Comparison of ENCODE assay signal across 18 mouse cellular contexts in the genomic region with DNA sequence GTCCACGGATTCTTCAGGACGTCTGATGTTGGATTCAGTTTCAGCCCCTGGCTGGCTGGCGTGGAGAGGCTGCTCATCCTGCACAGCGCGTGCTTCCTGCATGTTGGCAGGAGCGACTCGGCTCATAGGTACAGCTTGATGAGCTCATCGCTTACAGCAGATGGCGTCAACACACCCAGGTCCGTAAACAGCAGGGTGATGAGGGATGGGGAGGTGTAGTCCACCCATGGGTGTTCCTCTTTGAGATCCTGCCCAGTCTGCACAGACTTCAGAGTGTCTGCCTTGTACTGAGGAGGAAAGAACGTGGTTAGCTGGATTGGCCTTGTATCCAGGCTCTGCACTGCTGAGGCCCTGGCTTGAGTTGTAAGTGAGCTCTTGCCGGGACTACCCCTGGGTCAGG. TPM values are rescaled to one million over a fixed set of nuclear protein-coding genes. Genes with fewer than 3 reads are reported as not detected.
DNase-seq lines count a peak whose midpoint lies in the region; ATAC-seq and TF ChIP-seq lines count a peak whose summit lies in the region.
"Had no signal": no experiment of that assay in that cellular context is flagged by ENCODE, and none has a peak within 500 bp of the region (broad histone marks: within the 10 kb centered on the region; RNA-seq: fewer than 3 reads in every experiment).

No protein-coding gene starts in this region.

- WGBS in intestine, postnatal 0 days = 75% methylated on average over 12 of the region's 12 CpGs
- 83% methylated on average over 12 of the region's 12 CpGs for WGBS in intestine, embryonic 15.5 days

- peak overlapping the region; percentile 9; the same call in 1 of the 2 replicates for H3K27ac ChIP-seq in intestine, postnatal 0 days (ENCODE audit: low read depth, low read length)
- H3K27ac ChIP-seq in intestine, embryonic 15.5 days = no peak overlapping the region
- H3K27ac ChIP-seq: embryonic facial prominence, embryonic 12.5 days; neural tube, embryonic 12.5 days had no signal

- no peaks in the 10 kb centered on the region for H3K4me1 ChIP-seq in intestine, postnatal 0 days (replicated peaks; ENCODE audit: control insufficient read depth, insufficient read depth, low read length)
- H3K4me1 ChIP-seq in intestine, embryonic 15.5 days (replicated peaks) = no peaks in the 10 kb centered on the region
- H3K4me1 ChIP-seq: embryonic facial prominence, embryonic 12.5 days; neural tube, embryonic 12.5 days had no signal

- peaks cover 96% of the 10 kb centered on the region for H3K36me3 ChIP-seq in intestine, postnatal 0 days (ENCODE audit: control insufficient read depth, insufficient read depth)
- peaks cover 66% of the 10 kb centered on the region for H3K36me3 ChIP-seq in intestine, embryonic 15.5 days

- no peaks in the 10 kb centered on the region for H3K27me3 ChIP-seq in intestine, postnatal 0 days (replicated peaks; ENCODE audit: control insufficient read depth, insufficient read depth, low read length)
- H3K27me3 ChIP-seq in intestine, embryonic 15.5 days (replicated peaks) = no peaks in the 10 kb centered on the region
- H3K27me3 ChIP-seq: embryonic facial prominence, embryonic 12.5 days; neural tube, embryonic 12.5 days had no signal

- no peaks in the 10 kb centered on the region for H3K9me3 ChIP-seq in intestine, postnatal 0 days (ENCODE audit: control insufficient read depth)
- no peaks in the 10 kb centered on the region for H3K9me3 ChIP-seq in intestine, embryonic 15.5 days
- H3K9me3 ChIP-seq: embryonic facial prominence, embryonic 12.5 days; neural tube, embryonic 12.5 days had no signal

- peak; percentile 74 for DNase-seq in cerebellum, postnatal 36 days
- peak; percentile 31 to 35 for DNase-seq in layer of hippocampus, postnatal 25 days (ENCODE audit: extremely low spot score in 1 of 2, low spot score in 1 of 2)
- DNase-seq in right cerebral cortex, postnatal 36 days (ENCODE audit: low spot score in 2 of 2) = peak; percentile 67 to 72
- DNase-seq in heart, postnatal 4 days = no peak
- DNase-seq in gastrocnemius, adult 8-10 months (ENCODE audit: low spot score in 2 of 2) = no peak
- no peak for DNase-seq in natural killer cell, adult 2 months (ENCODE audit: low spot score in 2 of 2)
- DNase-seq: heart, postnatal 14 days; kidney, postnatal 25 days; liver had no signal

- ATAC-seq in intestine, postnatal 0 days = 0 out of 2 replicates have a peak, but pooled peaks have one; percentile 22
- ATAC-seq in intestine, embryonic 15.5 days = no peak
- ATAC-seq: forebrain, embryonic 14.5 days; inflammation-experienced regulatory T-cells, adult 6 months; lung, postnatal 0 days had no signal

- TF ChIP-seq CTCF in intestine, postnatal 0 days (IDR thresholded peaks at IDR 0.05; ENCODE audit: low read depth) = no peak

- H3K4me3 ChIP-seq in intestine, postnatal 0 days (ENCODE audit: low read depth, low read length) = no peak overlapping the region
- H3K4me3 ChIP-seq in intestine, embryonic 15.5 days (replicated peaks) = no peak overlapping the region
- H3K4me3 ChIP-seq: embryonic facial prominence, embryonic 12.5 days; neural tube, embryonic 12.5 days had no signal

- H3K4me2 ChIP-seq in intestine, postnatal 0 days (replicated peaks; ENCODE audit: low read depth) = no peak overlapping the region
- H3K4me2 ChIP-seq in intestine, embryonic 15.5 days (replicated peaks) = no peak overlapping the region
- H3K4me2 ChIP-seq: embryonic facial prominence, embryonic 12.5 days; midbrain, embryonic 11.5 days; neural tube, embryonic 12.5 days had no signal

- no peak overlapping the region for H3K9ac ChIP-seq in intestine, postnatal 0 days (ENCODE audit: low read depth, low read length)
- H3K9ac ChIP-seq in intestine, embryonic 15.5 days = no peak overlapping the region
- H3K9ac ChIP-seq: embryonic facial prominence, embryonic 12.5 days; neural tube, embryonic 12.5 days had no signal

RNA-seq across cellular contexts. Expression of a gene that starts 7.9 kb away (rescaled TPM):
- polyA plus RNA-seq in intestine, postnatal 0 days (2015; fragmentation: Nextera tagmentation; extraction: Ambion mirVana) = 37.3 and 39.0 TPM in 2 replicates
- 85.0 and 88.3 TPM in 2 replicates for polyA plus RNA-seq in intestine, embryonic 15.5 days (2015; fragmentation: Nextera tagmentation; extraction: Ambion mirVana)
- 10 to 100 TPM; 32.6 to 49.0 TPM for total RNA-seq in layer of hippocampus, postnatal 25 days (2021)
- 10 to 100 TPM; 38.6 to 42.5 TPM for total RNA-seq in heart, postnatal 4 days (2021)
- total RNA-seq in gastrocnemius, adult 8-10 months (2022) = 10 to 100 TPM; 33.3 to 42.9 (median 38.7) TPM

RNA-seq across cellular contexts. Expression of a gene that starts 7.9 kb away (rescaled TPM):
- polyA plus RNA-seq in intestine, postnatal 0 days (2015; fragmentation: Nextera tagmentation; extraction: Ambion mirVana) = 15.9 and 17.3 TPM in 2 replicates
- 50.6 and 57.6 TPM in 2 replicates for polyA plus RNA-seq in intestine, embryonic 15.5 days (2015; fragmentation: Nextera tagmentation; extraction: Ambion mirVana)
- 10 to 100 TPM; 29.5 to 32.8 TPM for total RNA-seq in layer of hippocampus, postnatal 25 days (2021)
- total RNA-seq in heart, postnatal 4 days (2021) = 10 to 100 TPM; 20.1 to 23.9 TPM
- 10 to 100 TPM; 12.7 to 18.5 (median 16.5) TPM for total RNA-seq in gastrocnemius, adult 8-10 months (2022)

RNA-seq across cellular contexts. Expression of a gene that starts 18.4 kb away (rescaled TPM):
- polyA plus RNA-seq in intestine, postnatal 0 days (2015; fragmentation: Nextera tagmentation; extraction: Ambion mirVana) = 6.3 and 10.0 TPM in 2 replicates
- polyA plus RNA-seq in intestine, embryonic 15.5 days (2015; fragmentation: Nextera tagmentation; extraction: Ambion mirVana) = 13.9 and 15.9 TPM in 2 replicates
- 10 to 100 TPM; 23.7 to 31.3 TPM for total RNA-seq in layer of hippocampus, postnatal 25 days (2021)
- total RNA-seq in heart, postnatal 4 days (2021) = 1 to 10 TPM; 7.8 to 8.5 TPM
- 1 to 10 TPM; 3.8 to 8.0 (median 4.9) TPM for total RNA-seq in gastrocnemius, adult 8-10 months (2022)

RNA-seq across cellular contexts. Expression of a gene that starts 30.6 kb away (rescaled TPM):
- 398 and 414 TPM in 2 replicates for polyA plus RNA-seq in intestine, postnatal 0 days (2015; fragmentation: Nextera tagmentation; extraction: Ambion mirVana)
- polyA plus RNA-seq in intestine, embryonic 15.5 days (2015; fragmentation: Nextera tagmentation; extraction: Ambion mirVana) = 642 and 660 TPM in 2 replicates
- total RNA-seq in layer of hippocampus, postnatal 25 days (2021) = 100 to 1,000 TPM in 1 of 2 experiments, 10 to 100 TPM in 1; 90.0 to 104 TPM
- 100 to 1,000 TPM; 217 to 226 TPM for total RNA-seq in heart, postnatal 4 days (2021)
- 100 to 1,000 TPM; 149 to 173 (median 155) TPM for total RNA-seq in gastrocnemius, adult 8-10 months (2022)

RNA-seq across cellular contexts. Expression of a gene that starts 39.9 kb away (rescaled TPM):
- 6.6 and 7.5 TPM in 2 replicates for polyA plus RNA-seq in intestine, postnatal 0 days (2015; fragmentation: Nextera tagmentation; extraction: Ambion mirVana)
- polyA plus RNA-seq in intestine, embryonic 15.5 days (2015; fragmentation: Nextera tagmentation; extraction: Ambion mirVana) = 10.3 and 11.9 TPM in 2 replicates
- total RNA-seq in layer of hippocampus, postnatal 25 days (2021) = 10 to 100 TPM; 57.4 to 62.4 TPM
- total RNA-seq in heart, postnatal 4 days (2021) = 10 to 100 TPM; 50.3 to 53.6 TPM
- 100 to 1,000 TPM; 208 to 326 (median 241) TPM for total RNA-seq in gastrocnemius, adult 8-10 months (2022)
- total RNA-seq: granulocyte monocyte progenitor cell, adult 5-6 weeks had no signal

Comparison
In these comparisons a context has a peak if more than half of its experiments do, and no peak if none do; other contexts are left out.
1. DNase-seq: peak in cerebellum, postnatal 36 days (2 of 2), layer of hippocampus, postnatal 25 days (2 of 2) and right cerebral cortex, postnatal 36 days (2 of 2); none in heart, postnatal 4 days (single experiment), gastrocnemius, adult 8-10 months (0 of 2) and natural killer cell, adult 2 months (0 of 2).